Mouse (Mus musculus): ENCODE data around the gene C1qtnf7. TPM values are rescaled to one million over a fixed set of nuclear protein-coding genes. Genes with fewer than 3 reads are reported as not detected.

Gene C1qtnf7
- 10 to 100 TPM in 1 of 2 experiments, 1 to 10 TPM in 1; 6.0 to 11.4 TPM for total RNA-seq (2021)

DNA sequence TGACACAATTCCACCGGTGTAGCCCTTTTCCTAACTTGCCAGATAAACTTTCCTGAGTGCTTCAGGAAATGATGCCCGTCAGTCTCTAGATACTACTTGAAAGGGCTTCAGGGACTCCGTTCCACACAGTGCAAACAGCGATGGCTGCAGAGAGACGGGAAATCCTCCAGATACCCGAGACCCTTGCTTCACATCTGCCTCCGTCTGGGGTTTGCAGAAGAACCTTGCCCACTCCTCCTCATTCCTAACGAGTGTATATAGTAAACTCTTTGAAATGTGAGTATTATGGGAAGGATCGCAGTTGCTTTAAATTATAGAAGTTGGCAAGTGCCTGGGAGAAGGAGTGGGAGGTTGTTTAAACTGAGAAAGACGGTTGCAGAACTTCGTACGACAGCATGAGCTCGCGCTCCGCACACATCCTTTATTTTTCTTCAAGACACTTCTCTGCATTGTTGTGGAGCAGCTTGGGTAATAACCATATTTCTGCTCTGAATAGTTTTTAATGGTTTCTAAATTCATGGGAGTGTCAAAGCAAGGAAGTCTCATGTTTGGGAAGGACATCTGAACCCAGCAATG, at the start of gene C1qtnf7:
C1qtnf7 (plus strand) TSS at position 138 of the 576 bp plus-strand sequence.
- DNase-seq (ENCODE audit: low spot score), result no peak

DNA sequence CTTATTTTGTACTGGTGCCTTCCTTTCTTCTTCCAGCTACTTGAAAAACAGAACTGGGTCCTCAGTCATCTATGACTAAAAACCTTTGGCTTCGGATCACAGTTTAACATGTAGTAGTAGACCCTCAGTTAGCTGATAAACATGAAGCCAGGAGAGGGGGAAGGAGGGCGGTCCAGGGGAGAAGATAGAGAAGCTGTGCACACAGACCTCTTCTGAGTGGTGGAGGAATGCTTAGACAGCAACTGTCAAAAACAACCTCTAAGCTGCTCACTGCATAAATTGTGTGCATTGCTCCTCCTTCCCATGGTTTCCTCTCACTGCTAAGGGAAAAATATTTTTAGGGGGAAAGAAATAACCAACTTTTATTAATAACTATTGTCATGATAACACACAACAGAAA, 48.6 kb upstream of the C1qtnf7 start:
- DNase-seq (ENCODE audit: low spot score), result no peak
- intact Hi-C loops (cut with DNase I), result no loop called here

More for the DNA sequence above, at the start of gene C1qtnf7:
- intact Hi-C loops (cut with DNase I), result no loop called here

DNA sequence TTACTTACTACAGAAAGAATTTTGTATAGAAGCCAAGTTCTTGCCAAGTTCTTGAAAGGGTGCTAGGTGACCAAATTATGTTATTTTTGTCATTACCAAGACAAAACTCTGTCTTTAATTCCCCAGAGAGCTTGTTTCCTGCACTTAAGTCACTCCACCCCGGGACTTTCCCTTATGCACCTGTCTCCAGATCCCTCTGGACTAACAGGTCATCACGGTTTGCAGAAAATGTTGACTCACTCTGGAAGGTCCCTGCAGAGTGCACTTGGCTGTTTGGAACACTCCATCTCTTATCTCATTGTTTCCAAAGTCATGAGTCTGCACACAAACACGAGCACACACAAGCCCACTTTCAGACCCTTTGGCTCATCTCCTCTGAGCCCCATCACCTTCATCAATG, 48.1 kb upstream of the C1qtnf7 start:
- no peak for DNase-seq (ENCODE audit: low spot score)
- intact Hi-C loops (cut with DNase I), result no loop called here

DNA sequence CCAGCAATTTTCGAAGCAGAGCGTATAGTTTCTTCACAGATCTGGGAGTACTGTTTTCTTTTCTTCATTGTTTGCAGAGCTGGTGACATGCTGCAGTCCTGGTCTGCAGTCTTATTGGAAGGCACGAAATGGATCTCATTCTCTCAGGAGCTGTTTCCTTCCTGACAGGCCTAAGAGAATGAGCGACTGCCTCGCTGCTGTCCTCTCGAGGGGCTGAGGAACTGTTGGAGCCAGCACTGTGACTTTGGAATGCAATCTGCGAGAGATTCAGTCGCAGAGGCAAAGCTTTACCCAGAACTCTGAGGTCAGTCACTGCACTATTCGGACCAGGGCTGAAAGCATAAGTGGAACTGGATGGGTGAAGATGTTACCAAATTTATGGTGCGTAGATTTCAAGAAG, 46.4 kb upstream of the C1qtnf7 start:
- intact Hi-C loops (cut with DNase I), result no loop called here
- no peak for DNase-seq (ENCODE audit: low spot score)

DNA sequence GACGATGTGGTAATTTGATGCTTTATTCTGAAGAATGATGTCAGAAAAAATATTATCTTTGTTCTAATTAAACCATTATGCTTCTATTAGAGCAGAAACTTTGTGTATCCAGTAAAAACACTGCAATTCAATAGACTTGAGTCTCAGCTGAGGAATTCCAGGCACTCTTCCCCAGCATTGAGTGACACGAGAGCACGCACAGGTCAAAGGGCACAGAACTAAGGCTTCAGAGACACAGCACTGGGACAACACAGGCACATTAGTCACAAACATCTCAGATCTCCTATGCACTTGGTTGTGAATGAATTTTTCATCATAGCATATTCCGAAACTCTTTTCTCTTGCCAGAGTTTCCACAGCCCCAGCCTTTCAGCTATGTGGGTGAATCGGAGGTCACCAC, 37.4 kb upstream of the C1qtnf7 start:
- intact Hi-C loops (cut with DNase I), result no loop called here
- no peak for DNase-seq (ENCODE audit: low spot score)

DNA sequence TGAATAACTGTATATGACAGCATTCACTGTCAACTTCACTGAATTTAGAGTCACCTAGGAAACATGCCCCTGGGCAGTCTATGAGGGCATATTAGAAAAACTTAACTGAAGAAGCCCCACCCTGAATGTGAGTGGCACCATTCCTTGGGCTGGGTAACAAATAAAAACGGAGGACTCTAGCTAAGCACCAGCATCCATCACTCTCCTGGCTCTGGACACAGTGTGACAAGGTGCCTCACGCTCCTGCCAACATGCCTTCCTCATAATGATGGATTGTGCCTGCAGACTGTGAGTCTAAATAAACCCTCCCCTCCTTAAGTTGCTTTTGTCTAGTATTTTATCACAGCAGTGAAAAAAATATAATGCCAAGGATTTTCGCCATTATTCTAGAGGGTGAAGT, 35.3 kb upstream of the C1qtnf7 start:
- intact Hi-C loops (cut with DNase I), result no loop called here
- DNase-seq (ENCODE audit: low spot score), result no peak

DNA sequence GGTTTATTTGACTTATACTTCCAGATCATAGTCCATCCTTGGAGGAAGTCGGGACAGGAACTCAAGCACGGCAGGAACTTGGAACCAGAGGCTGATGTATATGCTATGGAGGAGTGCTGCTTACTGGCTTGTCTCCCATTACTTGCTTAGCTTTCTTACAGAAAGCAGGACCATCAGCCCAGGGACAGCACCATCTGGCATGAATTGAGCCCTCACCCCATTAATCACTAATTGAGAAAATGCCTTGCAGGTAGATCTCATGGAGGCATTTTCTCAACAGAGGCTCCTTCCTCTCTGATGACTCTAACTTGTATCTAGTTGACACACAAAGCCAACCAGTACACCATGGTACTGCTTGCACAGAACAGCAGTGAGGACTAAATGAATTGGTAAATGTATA, 34.6 kb upstream of the C1qtnf7 start:
- intact Hi-C loops (cut with DNase I), result no loop called here
- DNase-seq (ENCODE audit: low spot score), result no peak

DNA sequence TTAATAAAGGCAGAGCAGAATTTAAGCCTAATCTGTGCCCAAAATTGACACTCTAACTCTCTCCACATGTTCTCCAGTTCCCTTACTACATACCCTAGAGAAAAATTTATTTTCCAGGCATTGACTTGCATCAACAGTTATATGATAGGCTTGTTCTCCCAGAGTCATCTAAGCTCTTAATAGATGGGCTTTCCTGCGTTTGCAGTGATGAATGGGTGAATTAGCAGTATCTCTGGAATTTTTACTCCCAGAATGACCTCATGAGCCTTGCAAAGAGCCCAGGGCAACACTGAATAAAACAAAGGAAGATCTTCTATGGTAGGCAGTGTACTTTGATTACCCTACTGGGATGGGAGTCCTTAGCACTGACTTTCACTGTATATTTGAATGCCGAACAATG, 33.5 kb upstream of the C1qtnf7 start:
- intact Hi-C loops (cut with DNase I), result no loop called here
- DNase-seq (ENCODE audit: low spot score), result no peak

DNA sequence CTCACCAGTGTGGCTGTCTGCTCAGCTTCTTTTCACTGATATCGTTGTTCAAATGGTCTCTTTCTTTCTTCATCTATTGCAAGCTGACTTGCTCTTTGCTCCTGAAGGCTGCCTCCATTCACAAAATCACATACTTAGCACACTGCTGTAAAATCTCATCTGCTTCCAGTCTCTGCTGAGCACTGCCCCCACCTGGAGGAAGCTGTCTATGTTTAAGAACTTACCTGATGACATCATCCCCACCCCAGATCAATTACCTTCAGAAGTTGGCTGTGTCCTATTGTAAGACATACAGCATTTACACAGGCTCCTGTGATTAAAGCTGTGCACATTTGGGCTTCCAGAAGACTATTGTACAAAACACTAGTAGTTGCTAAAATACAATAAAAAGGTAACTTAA, 13.5 kb upstream of the C1qtnf7 start:
- no peak for DNase-seq (ENCODE audit: low spot score)
- intact Hi-C loops (cut with DNase I), result no loop called here

DNA sequence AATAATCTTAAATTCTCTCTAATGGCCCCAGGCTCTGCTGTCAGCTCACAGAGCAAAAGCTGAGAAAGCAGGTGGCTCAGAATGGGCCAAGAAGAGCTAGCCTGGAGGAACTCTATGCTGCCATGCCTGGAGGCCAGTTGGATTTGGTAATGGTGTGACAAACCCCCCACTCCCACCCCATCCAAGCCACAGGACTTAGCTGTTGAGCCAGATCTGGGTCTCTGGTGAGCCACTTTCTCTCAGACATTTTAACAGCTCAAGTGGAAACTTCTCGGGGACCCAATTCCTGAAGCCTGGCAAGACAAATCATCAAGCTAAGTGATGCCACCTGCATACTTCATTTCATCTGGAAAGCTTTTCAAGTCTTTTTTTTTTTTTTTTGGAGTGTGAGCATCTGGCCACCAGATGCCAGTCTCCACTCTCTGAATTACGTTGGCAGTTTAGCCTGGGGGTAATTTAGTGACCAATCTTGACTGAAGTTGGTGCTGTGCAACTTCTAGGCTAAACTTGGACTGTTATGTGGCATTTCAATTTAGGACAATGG, 11.0 kb upstream of the C1qtnf7 start:
- DNase-seq (ENCODE audit: low spot score), result no peak
- intact Hi-C loops (cut with DNase I), result no loop called here

DNA sequence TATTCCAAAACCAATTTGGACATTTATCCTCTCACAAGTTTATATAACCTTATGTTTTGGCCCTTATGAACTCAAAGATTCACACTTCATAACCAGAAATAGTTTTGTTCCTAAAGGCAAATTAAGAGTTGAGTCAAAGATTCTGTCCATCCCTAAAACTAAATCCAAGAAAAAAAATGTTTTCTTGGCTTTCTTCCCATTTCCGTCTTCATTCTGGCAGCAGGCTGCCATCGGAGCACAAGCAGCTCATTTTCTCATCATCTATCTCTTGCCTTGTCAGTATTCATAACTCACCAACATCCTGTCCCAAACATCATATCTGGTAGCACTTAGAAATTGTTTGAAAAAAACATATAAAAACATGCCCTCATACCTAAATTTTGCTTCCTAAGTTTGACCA, 6.9 kb upstream of the C1qtnf7 start:
- intact Hi-C loops (cut with DNase I), result no loop called here
- no peak for DNase-seq (ENCODE audit: low spot score)

DNA sequence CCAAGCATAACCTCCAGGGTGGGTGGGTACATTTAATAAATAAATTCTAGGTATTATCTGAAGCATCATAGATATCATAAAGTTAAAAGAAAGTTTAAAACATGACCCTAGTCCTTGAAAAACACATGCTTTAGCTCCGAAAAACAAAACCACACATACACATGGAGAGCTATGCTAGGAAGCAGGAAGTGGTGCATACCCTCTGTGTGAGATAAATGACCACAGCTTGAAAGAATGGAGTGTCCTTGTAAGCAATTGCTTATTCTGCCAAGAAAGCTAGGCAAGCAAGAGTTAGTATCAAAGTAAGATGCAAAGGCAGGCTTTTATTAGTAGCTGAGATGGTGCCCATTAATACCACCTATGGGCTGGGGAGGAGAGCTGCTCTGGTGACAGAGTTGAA, 6.4 kb upstream of the C1qtnf7 start:
- intact Hi-C loops (cut with DNase I), result no loop called here
- no peak for DNase-seq (ENCODE audit: low spot score)

DNA sequence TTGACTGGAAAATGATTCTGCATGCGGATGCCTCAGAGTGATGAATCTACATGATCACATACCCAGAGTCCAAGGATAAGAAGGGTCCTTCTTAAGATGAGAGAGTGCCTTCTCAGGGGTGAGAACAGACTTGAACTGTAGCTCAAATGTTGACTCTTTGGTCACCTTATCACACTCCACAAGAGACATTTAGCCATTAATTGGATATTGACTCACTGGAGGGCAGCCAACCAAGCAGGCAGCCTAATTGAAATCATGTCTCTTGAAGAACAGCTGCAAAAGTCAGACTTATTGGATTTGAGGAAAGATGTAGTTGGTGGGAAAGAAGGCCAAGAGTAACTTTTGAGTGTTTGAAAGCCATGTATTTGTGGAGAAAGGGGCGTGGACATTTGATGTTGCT, 4.2 kb upstream of the C1qtnf7 start:
- no peak for DNase-seq (ENCODE audit: low spot score)
- intact Hi-C loops (cut with DNase I), result no loop called here

DNA sequence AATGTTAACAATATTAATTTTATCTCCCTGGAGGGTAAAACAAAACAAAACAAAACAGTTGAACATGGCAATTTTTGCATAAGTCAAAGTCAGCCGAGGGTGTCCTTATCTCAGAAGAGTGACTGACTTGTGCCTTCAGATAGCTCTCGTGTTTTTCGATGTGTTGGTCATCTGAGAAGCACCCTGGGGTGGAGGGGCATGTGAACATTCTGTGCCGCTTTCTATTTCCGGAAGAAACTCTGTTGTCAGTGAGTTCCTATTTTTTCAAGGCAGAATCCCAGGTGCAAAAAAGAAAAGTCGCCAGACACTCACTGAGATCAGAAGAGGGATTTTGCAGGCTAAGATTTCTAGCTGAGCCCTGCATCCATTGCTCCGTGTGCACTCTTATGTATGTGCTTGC, 1.2 kb downstream of the C1qtnf7 start:
- DNase-seq (ENCODE audit: low spot score), result no peak
- intact Hi-C loops (cut with DNase I), result no loop called here

DNA sequence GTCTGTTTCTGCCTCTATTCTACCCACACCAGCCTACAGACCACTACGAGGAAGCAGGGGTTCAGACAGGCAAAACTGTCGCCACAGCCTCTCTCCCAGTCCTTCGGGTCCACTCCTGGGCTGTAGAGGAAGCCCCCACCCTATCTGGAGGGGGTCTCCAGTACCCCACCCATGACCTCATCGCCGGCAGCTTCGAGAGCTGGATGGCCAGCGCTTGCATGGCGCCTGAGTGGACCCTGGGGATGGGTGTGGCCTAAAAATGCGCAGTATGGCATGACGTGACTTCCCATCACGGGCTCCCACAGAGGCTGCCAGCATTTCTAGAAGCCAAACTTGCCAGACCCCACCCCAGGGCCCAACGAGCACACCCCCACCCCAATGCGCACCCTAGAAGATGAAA, 2.0 kb downstream of the C1qtnf7 start:
- intact Hi-C loops (cut with DNase I), result no loop called here
- DNase-seq (ENCODE audit: low spot score), result peak; percentile 62

DNA sequence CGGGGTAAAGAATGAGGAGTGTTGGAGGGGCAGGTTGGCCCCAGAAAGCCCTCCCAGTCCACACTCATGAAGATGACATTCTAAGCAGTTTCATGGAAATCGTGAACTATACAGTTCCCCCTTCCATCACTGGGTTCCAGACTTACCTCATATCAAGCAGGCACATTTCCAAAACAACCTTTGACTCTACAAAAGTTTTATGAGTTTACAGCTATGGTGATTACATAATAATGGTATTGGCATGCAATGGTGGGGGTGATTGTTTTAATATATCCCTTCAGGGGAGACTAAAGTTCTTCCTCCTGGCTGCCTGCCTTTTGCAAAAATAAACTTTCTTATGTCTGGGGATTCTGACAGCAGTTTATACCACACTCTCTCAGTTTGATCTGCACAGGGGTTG, 4.6 kb downstream of the C1qtnf7 start:
- no peak for DNase-seq (ENCODE audit: low spot score)
- intact Hi-C loops (cut with DNase I), result no loop called here

DNA sequence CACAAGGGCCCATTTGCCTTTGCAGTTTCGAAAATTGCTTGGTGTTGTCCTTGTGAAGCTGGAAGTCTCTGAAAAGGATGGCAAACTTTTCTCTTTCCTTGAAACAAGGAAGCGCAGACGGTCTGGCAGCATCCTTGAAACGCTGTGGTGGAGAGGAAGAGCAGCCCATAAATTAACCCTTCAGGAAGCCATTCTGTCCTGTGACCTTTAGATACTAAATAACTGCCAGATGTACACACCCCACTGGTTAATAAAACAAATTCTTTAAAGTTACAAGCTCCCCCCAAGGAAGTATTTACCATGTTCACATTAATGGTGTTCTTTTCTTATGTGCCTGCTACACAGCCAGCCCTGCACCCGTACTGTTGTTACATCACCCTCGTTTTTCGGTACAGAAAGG, 6.0 kb downstream of the C1qtnf7 start:
- DNase-seq (ENCODE audit: low spot score), result no peak
- intact Hi-C loops (cut with DNase I), result no loop called here

DNA sequence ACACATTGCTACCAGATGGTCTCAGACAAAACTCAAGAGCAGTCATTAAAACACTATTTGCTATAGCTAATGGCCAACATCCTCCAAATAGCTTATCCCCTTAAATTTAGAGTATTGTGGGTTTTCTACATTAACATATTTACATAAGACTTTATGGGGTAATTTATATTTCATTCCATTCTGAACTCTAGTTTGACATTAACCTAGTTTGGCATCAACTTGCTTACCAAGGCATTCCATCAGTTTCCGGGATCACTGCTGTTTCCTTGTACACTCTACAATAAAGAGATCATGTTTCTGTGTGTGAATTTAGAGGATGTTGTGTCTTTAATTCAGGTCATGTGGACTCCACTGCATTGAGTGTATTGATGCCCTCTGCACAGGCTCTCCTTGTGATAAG, 7.5 kb downstream of the C1qtnf7 start:
- no peak for DNase-seq (ENCODE audit: low spot score)
- intact Hi-C loops (cut with DNase I), result no loop called here

DNA sequence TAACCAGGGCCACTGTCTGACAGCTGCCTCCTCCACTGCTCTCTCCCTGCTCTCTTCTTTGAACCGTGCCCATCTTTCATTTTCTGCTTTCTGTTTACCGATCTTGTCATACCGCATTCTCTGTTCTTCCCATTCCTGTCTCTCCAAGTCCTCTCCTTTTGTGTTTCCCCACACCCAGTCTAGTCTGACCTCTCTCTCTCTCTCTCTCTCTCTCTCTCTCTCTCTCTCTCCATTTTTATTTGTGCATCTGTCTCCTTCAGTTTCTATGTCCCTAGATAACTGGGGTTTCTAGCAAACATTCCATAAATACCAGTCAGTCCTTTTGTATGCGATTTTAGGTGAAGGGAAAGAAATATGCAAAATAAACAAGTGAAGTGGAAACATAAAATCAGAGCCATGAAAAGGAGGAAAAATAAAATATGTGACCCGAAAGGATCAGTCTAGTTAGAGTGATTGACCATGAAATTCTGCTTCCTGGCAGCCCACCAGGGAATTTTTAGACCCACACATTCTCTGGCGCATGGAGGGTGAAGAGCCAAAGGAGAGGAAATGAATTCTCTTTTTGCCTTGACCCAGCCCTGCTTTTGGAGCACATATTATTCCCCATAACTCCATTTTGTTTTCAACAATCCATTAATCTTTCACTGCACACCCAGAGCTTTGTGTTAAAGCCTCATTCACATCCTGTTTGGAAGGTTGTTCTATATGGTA, 11.7 kb downstream of the C1qtnf7 start:
- intact Hi-C loops (cut with DNase I), result no loop called here

DNA sequence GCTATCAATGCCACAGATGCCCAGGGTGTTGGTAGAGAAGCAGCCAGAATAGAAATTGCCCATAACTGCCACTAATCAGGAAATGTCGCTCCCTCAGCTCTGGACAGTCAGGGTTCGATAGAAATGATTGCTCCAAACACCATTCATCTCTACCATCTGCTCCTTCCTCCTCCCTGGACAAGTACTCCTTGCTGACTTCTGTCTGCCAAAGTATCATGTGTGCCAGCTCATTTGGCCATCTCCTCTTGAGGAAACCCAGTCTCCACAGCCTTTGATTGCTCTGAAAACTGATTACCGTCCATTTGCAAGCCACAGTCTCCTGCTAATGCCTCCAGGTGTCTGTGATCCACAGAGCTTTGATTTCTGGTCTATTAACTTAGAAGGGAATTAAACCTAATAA, 14.8 kb downstream of the C1qtnf7 start:
- intact Hi-C loops (cut with DNase I), result no loop called here
- no peak for DNase-seq (ENCODE audit: low spot score)

More for the DNA sequence above, 11.7 kb downstream of the C1qtnf7 start:
- no peak for DNase-seq (ENCODE audit: low spot score)

DNA sequence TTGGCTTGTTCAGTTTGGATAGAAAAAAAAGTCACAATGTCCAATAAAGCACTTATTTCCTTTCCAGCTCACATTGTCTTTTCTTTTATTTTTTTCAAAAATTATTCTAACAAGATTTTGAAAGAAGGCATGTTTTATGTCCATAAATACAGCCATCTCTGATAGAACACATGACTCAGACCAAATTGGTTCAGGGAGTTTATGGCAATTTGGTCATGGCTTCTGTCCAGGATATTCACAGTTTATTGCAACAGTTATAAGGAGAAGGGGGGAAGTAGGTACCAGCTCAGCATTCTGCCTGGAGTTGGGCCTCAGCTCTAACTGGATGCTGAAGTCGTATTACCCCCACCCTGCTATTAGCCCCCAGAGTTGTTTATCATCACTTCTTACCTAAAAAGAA, 15.5 kb downstream of the C1qtnf7 start:
- DNase-seq (ENCODE audit: low spot score), result no peak
- intact Hi-C loops (cut with DNase I), result no loop called here

Measured in heart, postnatal 25 days (tissue).